In genomic region chr11:3534956-3535355, GRCm38 (mm10) we compare ENCODE assay signal across 9 mouse cellular contexts. TPM values are rescaled to one million over a fixed set of nuclear protein-coding genes. Genes with fewer than 3 reads are reported as not detected.
A peak's percentile ranks its signal among the peaks of the same experiment; 100 is the strongest.
DNase-seq lines count a peak whose midpoint lies in the region; ATAC-seq and TF ChIP-seq lines count a peak whose summit lies in the region.
"Had no signal": no experiment of that assay in that cellular context is flagged by ENCODE, and none has a peak within 500 bp of the region (broad histone marks: within the 10 kb centered on the region; RNA-seq: fewer than 3 reads in every experiment).

No protein-coding gene starts in this region.

- 20% methylated on average over 8 of the region's 8 CpGs for whole genome bisulfite sequencing in heart, embryonic 12.5 days
- 14% methylated on average over 8 of the region's 8 CpGs for WGBS in heart, postnatal 0 days
- 16% methylated on average over 8 of the region's 8 CpGs for WGBS in liver, postnatal 0 days (ENCODE audit: insufficient replicate concordance)

- H3K4me1 ChIP-seq in heart, embryonic 12.5 days (replicated peaks), result peaks cover 31% of the 10 kb centered on the region
- peaks cover 18% of the 10 kb centered on the region for H3K4me1 ChIP-seq in heart, postnatal 0 days (ENCODE audit: control insufficient read depth, insufficient read depth)
- H3K4me1 ChIP-seq in liver, postnatal 0 days (ENCODE audit: insufficient read depth), result peaks cover 37% of the 10 kb centered on the region

- ATAC-seq in heart, embryonic 12.5 days (ENCODE audit: insufficient number of reproducible peaks, low FRiP score), result no peak
- peak; percentile 5; the same call in 1 of the 2 replicates for ATAC-seq in heart, postnatal 0 days (ENCODE audit: insufficient read depth, low read depth)
- ATAC-seq in liver, postnatal 0 days, result no peak

- H3K4me3 ChIP-seq in heart, embryonic 12.5 days, result peak overlapping the region; percentile 54
- H3K4me3 ChIP-seq in heart, postnatal 0 days (ENCODE audit: low read depth, low read length), result peak overlapping the region; percentile 48
- H3K4me3 ChIP-seq in liver, postnatal 0 days (ENCODE audit: low read depth, low read length), result peak overlapping the region; percentile 51; the same call in 1 of the 2 replicates

- H3K27me3 ChIP-seq in heart, embryonic 12.5 days (replicated peaks), result no peaks in the 10 kb centered on the region
- H3K27me3 ChIP-seq in heart, postnatal 0 days (ENCODE audit: control insufficient read depth, insufficient read depth, low read length), result no peaks in the 10 kb centered on the region
- H3K27me3 ChIP-seq in liver, postnatal 0 days (ENCODE audit: insufficient read depth, low read length), result no peaks in the 10 kb centered on the region

- H3K4me2 ChIP-seq in heart, embryonic 12.5 days, result peak overlapping the region; percentile 74
- peak overlapping the region; percentile 72 for H3K4me2 ChIP-seq in heart, postnatal 0 days (ENCODE audit: low read depth, low read length)
- peak overlapping the region; percentile 94 for H3K4me2 ChIP-seq in liver, postnatal 0 days (ENCODE audit: low read depth, low read length)

- peak; percentile 23; the same call in 1 of the 2 replicates for TF ChIP-seq EP300 in heart, postnatal 0 days (IDR thresholded peaks at IDR 0.05; ENCODE audit: low read depth)
- no peak for TF ChIP-seq EP300 in liver, postnatal 0 days (IDR thresholded peaks at IDR 0.05; ENCODE audit: low read depth)

- no peak for TF ChIP-seq CTCF in heart, postnatal 0 days (IDR thresholded peaks at IDR 0.05; ENCODE audit: low read depth)
- no peak for TF ChIP-seq CTCF in liver, postnatal 0 days (IDR thresholded peaks at IDR 0.05; ENCODE audit: low read depth)

- no peak for DNase-seq in heart, adult 9 months (ENCODE audit: low spot score in 2 of 2)
- peak; percentile 68 for DNase-seq in ES-CJ7 (ENCODE audit: low read depth, low spot score)
- no peak for DNase-seq in heart, postnatal 0 days (ENCODE audit: low spot score)
- no peak for DNase-seq in liver, postnatal 0 days
- no peak for DNase-seq in thymus, postnatal 14 days
- no peak for DNase-seq in gastrocnemius, postnatal 4 days (ENCODE audit: low spot score in 2 of 2)
- no peak for DNase-seq in left cerebral cortex, postnatal 4 days

- peaks cover 52% of the 10 kb centered on the region for H3K36me3 ChIP-seq in heart, embryonic 12.5 days
- H3K36me3 ChIP-seq in heart, postnatal 0 days (replicated peaks; ENCODE audit: control insufficient read depth, insufficient read depth, low read length), result peaks cover 39% of the 10 kb centered on the region
- H3K36me3 ChIP-seq in liver, postnatal 0 days (replicated peaks; ENCODE audit: insufficient read depth, low read length), result peaks cover 28% of the 10 kb centered on the region; the same call in 1 of the 2 replicates

- intact Hi-C loops in left cerebral cortex, postnatal 4 days (cut with DNase I), result loop anchor here (5.0 to 10.0 kb wide), 2 partner anchors 252 to 380 kb away; partner anchors contain the start of gene Slc35e4

- peak overlapping the region; percentile 95 for H3K27ac ChIP-seq in heart, embryonic 12.5 days (ENCODE audit: poor library complexity, severe bottlenecking)
- H3K27ac ChIP-seq in heart, postnatal 0 days (ENCODE audit: low read depth), result peak overlapping the region; percentile 98
- peak overlapping the region; percentile 77; the same call in 1 of the 2 replicates for H3K27ac ChIP-seq in liver, postnatal 0 days (ENCODE audit: low read depth)

- peak overlapping the region; percentile 78 for H3K9ac ChIP-seq in heart, embryonic 12.5 days
- H3K9ac ChIP-seq in heart, postnatal 0 days (replicated peaks; ENCODE audit: low read depth, low read length), result no peak overlapping the region; the same call in 1 of the 2 replicates
- peak overlapping the region; percentile 70 for H3K9ac ChIP-seq in liver, postnatal 0 days (replicated peaks)

- no peaks in the 10 kb centered on the region for H3K9me3 ChIP-seq in heart, embryonic 12.5 days (replicated peaks)
- no peaks in the 10 kb centered on the region for H3K9me3 ChIP-seq in heart, postnatal 0 days (replicated peaks; ENCODE audit: control insufficient read depth, low read length)
- H3K9me3 ChIP-seq in liver, postnatal 0 days (ENCODE audit: low read length), result no peaks in the 10 kb centered on the region

RNA-seq across cellular contexts. Expression of gene Smtn, which starts 5.5 kb away (rescaled TPM):
- polyA plus RNA-seq in heart, embryonic 12.5 days (2016; fragmentation: Nextera tagmentation; extraction: Ambion mirVana), result 94.7 and 95.3 TPM in 2 replicates
- 74.5 and 94.2 TPM in 2 replicates for total RNA-seq in heart, postnatal 0 days (2014; rRNA removed; ENCODE audit: low replicate concordance)
- polyA plus RNA-seq in heart, postnatal 0 days (2015; fragmentation: Nextera tagmentation; extraction: Ambion mirVana), result 86.3 and 104 TPM in 2 replicates
- polyA plus RNA-seq in liver, postnatal 0 days (2015; fragmentation: Nextera tagmentation; extraction: Ambion mirVana), result 8.4 and 8.9 TPM in 2 replicates
- 100 to 1,000 TPM; 283 to 313 TPM for total RNA-seq in gastrocnemius, postnatal 4 days (2021)
- 10 to 100 TPM; 15.0 to 17.6 TPM for total RNA-seq in left cerebral cortex, postnatal 4 days (2021)

RNA-seq across cellular contexts. Expression of gene Selenom, which starts 20.5 kb away (rescaled TPM):
- 125 and 129 TPM in 2 replicates for polyA plus RNA-seq in heart, embryonic 12.5 days (2016; fragmentation: Nextera tagmentation; extraction: Ambion mirVana)
- 147 and 156 TPM in 2 replicates for total RNA-seq in heart, postnatal 0 days (2014; rRNA removed; ENCODE audit: low replicate concordance)
- 129 and 130 TPM in 2 replicates for polyA plus RNA-seq in heart, postnatal 0 days (2015; fragmentation: Nextera tagmentation; extraction: Ambion mirVana)
- 9.9 and 11.7 TPM in 2 replicates for polyA plus RNA-seq in liver, postnatal 0 days (2015; fragmentation: Nextera tagmentation; extraction: Ambion mirVana)
- total RNA-seq in gastrocnemius, postnatal 4 days (2021), result 10 to 100 TPM; 85.5 to 88.7 TPM
- total RNA-seq in left cerebral cortex, postnatal 4 days (2021), result 100 to 1,000 TPM; 163 to 165 TPM

RNA-seq across cellular contexts. Expression of gene Inpp5j, which starts 30.3 kb away (rescaled TPM):
- polyA plus RNA-seq in heart, embryonic 12.5 days (2016; fragmentation: Nextera tagmentation; extraction: Ambion mirVana), result 11.4 and 11.5 TPM in 2 replicates
- 7.1 and 9.4 TPM in 2 replicates for total RNA-seq in heart, postnatal 0 days (2014; rRNA removed; ENCODE audit: low replicate concordance)
- 12.4 and 12.8 TPM in 2 replicates for polyA plus RNA-seq in heart, postnatal 0 days (2015; fragmentation: Nextera tagmentation; extraction: Ambion mirVana)
- 0.83 and 0.86 TPM in 2 replicates for polyA plus RNA-seq in liver, postnatal 0 days (2015; fragmentation: Nextera tagmentation; extraction: Ambion mirVana)
- 1 to 10 TPM in 1 of 2 experiments, under 1 TPM in 1; 0.65 to 1.5 TPM for total RNA-seq in gastrocnemius, postnatal 4 days (2021)
- 10 to 100 TPM; 15.5 to 20.3 TPM for total RNA-seq in left cerebral cortex, postnatal 4 days (2021)

RNA-seq across cellular contexts. Expression of gene Pla2g3, which starts 46.9 kb away (rescaled TPM):
- polyA plus RNA-seq in heart, embryonic 12.5 days (2016; fragmentation: Nextera tagmentation; extraction: Ambion mirVana), result 0.26 and 0.30 TPM in 2 replicates
- total RNA-seq in heart, postnatal 0 days (2014; rRNA removed; ENCODE audit: low replicate concordance), result 0.08 and 0.19 TPM in 2 replicates
- 0.10 and 0.11 TPM in 2 replicates for polyA plus RNA-seq in heart, postnatal 0 days (2015; fragmentation: Nextera tagmentation; extraction: Ambion mirVana)
- polyA plus RNA-seq in liver, postnatal 0 days (2015; fragmentation: Nextera tagmentation; extraction: Ambion mirVana), result 0.07 TPM in 1 of 2 replicates, not detected in the other
- total RNA-seq in gastrocnemius, postnatal 4 days (2021), result under 1 TPM in 1 of 2 experiments, not detected in 1; 0.10 TPM
- total RNA-seq in left cerebral cortex, postnatal 4 days (2021), result 10 to 100 TPM; 14.6 to 15.4 TPM
- total RNA-seq: ES-E14 had no signal
